Mouse (Mus musculus) cerebellum, adult 9-11 months (tissue): ENCODE measurements around the gene Sirt7.

Experiments
- DNase-seq: peaks from one replicate; pipeline ENCODE4 v3.0.0; 2022

The Sirt7 gene

DNA sequence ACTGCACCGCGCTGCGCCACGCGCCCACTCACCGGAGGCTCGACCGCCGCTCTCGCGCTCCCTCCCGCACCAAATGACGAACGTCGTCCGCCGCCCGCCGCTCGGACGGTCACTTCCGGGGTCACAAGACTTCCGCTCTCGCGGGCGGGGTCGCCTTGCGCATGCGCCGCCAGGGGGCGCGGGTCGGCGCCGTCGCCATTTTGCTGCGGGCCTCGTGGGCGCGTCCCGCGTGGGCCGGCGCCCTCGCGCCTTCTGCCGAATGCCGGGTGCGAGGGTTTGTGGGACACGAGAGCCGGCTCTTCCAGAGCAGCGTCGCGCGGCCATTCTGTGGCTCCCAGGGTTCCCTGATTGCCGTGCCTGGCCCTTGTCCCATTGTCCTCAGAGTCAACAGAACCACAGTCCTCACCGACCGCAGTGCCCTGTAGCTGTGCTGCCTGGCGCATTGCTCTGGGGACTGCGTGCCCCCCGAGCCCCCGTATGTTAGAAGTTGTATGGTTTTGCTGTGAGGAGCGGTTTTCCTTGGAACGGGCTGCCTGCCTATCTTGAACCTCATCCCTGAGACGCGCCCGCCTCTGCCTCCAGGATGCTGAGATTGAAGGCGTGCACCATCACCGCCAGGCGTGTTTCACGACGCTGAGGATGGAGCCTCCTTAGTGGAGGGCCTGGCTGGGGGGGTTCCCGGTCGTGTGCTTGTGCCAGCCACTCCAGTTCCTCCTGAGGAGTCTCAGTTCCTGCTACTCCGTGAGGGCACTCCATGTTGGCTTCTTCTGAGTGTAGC lies 43.4 kb downstream of the Sirt7 start, which contains the start of gene Arhgdia:
Arhgdia (minus strand) TSS at position 135 of the 778 bp plus-strand sequence.
- DNase-seq: peak; percentile 90

DNA sequence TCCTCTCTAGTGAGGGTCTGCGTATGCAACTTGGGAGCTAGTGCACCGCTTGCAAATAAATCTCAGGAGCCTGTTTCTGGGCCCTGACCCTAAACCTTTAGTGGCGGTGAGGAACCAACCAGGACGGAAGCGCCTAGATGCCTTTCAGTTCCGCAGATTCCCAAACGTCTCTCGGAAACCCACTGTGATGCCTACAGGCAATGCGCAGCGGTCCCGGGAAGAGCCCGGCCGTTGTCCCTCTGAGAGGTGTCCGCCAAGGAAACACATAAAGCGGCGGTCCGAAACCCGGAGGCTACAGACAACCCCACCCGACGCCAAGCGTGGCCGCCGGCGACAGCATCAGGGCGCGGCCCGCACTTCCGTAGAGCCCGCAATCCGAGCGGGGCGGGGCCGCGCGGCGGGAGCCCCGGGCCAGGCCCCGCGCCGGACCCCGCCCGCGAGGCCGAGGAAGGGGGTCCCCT lies 44.1 kb downstream of the Sirt7 start:
- DNase-seq: peak; percentile 56

DNA sequence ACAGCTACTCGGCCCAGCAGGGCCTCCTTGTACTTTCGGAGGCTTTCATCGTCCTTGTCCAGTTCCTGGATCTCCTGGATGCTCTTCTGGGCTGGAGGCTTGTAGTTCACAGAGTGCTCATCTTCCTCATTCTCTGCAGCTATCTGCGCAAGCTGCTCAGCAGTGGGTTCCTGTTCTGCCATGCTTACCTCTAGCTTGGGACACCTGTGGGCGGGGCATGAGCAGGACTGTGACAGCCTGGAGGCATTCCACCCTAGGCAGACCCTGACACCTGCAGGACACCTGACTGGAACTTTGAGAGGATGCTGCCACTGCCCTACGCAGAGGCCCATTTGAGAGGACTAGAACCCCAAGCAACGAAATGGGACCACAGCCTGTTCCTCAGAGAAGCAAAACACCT lies 44.9 kb downstream of the Sirt7 start:
- peak; percentile 62 for DNase-seq

DNA sequence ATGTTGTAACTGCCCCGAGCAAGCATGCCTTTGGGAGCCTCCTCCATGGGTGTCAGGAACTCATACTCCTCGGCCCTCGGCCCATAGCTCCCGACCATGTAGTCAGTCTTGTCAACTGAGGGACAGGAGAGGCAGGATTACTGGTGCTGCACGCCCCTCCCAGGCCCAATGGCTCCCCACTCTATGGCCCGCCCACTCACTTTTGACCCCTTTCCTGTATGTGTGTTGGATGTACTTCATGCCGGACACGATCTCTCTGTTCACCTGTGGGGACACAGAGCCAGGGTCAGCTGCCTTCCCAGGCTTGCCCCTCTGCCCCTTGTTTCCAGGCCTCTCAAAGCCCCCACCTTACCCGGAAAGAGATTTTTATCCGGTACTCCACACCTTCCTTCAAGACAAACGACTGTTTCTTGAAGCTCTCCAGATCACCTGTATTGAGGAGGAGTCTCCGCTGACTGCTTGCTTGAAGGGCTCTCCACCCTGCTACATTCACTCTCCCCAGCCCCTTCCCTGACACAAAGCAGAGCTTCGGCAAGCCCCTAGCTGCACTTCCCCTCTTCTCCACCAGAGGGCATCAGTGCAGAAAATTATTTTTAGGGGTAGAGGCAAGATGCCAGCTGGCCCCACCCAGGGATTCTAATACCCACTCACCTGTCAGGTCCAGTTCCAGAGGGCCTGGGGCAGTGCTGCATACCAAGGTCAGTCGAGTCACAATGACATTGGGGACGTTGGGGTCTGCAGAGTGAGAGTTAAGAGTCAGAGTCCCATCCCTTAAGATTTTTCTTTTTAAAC lies 45.5 kb downstream of the Sirt7 start:
- DNase-seq: peak; percentile 76

DNA sequence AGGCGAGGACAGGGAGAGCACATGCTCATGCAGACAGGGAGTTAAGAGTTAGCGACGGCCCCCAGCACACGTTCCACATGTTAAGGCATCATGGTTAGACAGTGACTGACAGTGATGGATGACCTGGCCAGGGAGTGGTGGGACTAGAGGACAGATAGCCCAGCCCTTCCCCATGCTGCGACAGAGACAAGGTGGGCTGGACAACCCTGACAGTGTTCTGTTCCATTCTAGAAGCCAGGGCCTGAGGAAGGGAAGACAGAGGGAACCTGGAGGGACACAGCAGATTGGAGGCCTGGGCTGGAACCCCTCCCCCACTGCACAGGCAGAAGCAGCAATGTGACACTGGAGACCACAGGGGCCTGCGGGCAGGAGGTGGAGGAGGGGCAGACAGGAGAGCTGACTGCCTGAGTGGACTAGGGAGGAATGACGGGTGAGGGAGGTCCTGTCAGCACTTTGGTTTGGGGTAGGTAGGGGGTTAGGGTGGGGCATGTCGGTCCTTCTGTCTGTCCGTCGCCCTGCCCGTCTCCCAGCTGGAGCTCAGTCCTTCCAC lies 46.3 kb downstream of the Sirt7 start:
- DNase-seq: peak; percentile 70

DNA sequence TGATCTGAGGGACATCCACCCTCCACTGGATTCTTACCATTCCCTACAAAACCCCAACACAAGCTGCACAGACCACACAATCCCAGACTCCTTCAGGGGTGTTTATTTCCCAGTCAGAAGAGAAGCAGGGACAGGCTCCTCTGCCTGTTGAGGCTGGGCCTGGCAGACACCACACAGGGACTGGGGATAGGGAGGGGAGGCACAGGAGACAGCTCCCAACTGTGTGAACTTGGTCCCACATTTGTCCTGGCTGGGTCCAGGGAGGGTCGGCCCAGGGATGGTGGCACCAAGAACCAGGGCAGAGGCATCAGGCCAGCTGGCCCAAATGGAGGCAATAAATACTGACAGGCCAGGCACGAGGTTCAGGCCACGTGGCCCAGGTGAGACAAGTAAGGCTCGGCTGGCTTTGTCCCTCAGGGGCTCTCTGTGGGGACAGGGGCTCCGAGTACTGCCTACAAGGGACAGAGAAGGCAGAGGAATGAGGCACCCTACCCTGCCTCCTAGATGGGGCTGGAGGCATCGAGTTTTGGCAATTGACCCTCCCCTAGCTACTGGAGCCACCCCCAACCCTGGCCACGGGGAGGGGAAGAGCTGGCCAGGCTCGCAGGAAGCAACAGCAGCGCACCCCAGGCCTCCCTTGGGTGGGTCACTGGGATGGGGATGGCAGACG lies 46.9 kb downstream of the Sirt7 start:
- DNase-seq: peak; percentile 61

DNA sequence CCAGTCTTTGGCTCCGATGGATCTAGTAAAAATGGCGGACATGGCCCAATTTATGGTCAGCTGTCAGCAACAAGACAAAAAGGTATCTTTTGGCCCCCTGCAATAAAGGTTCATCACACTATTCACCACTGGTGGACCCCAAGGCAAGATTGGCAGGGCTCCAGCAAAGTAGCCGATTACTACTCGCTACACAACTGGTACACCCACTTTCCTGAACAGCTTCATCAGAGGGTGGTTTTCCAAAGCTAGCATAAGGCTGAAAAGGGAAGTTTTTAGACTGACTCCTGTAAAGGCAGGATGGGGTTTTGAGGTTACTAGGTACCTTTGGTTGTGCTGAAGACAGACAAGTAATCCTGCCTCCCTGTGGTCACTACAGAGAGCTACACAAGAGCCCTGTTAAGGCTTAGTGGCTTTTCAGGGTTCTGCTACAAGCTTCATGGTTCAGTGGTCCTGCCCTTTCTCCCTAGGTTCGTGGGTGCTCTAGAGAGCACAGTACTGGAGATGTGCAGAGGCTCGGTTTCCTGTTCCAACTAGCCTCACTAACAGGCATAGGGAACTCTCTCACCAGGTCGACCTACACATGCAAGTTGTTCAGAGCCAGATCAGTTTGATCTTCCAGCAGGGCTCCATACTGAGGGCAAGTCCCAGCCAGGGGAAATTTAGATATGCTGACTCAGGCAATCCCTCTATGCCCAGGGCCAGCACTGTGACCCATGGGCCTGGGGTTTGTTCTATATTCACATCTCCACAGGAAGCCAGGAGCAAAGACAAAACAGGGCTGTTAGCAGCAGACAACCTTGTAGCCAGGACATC lies 47.6 kb downstream of the Sirt7 start:
- DNase-seq: peak; percentile 54

DNA sequence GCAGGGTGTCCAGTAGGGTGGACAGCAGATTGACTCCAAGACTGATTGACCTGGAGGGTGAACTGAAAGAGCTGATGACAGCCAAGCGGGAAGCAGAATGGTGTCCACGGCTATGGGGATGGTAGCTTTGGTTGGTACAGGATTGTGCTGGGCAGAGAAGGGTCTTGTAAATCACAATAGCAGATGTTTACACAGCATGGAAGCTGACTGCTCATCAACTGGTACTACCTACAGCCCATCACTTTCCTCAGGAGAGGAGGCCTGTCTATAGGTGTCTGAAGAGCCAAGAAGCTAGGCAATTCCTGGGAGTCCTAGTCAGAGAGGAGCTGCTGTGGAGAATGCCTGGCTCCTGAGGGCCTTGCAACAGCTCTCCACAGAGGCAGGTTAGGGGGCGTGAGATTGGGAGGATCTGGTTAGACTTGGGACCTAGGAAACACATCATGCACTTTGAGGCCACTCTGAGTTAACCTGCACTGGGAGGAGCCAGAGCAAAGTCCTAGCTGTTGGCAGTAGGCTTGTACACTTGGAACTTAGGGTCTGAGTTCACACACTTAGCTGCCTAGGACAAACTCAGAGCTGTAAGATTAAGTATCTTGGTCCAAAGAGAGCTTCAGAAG lies 48.6 kb downstream of the Sirt7 start:
- DNase-seq: no peak

DNA sequence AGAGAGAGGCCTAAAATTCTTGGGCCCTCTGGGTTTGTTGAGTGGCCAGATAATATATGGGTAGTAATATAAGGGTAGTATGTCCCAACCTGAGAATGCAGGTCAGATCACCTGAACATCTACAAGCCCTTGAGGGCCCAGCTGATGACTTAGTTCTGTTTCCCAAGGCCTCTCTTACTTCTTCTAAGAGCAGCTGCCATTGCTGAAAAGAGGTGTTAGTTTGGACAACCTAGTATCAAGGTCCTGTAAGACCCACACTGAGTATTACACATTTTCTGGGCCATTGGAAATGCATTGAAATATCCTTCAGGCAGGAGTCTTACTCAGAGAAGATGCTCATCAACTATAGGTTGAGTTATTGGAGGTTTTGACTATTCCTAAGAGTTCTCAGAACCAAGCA lies 49.1 kb downstream of the Sirt7 start:
- DNase-seq: no peak

DNA sequence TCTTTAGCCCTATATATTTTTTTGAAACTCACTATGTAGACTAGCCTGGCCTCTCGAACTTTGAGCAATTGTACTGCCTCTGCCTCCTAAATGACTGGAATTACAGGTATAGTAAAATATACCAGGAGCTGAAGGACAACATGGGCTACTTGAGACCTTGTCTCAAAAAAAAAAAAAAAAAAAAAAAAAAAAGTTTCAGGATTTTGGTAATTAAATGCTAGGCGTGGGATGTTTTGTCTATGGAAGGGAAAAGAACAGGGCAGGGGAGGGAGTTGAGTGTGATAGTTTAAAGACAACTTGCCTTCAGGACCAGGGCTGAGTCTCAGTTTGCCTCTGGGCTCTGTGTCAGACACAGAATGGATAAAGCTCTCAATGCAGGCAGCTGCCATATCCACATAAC lies 50.0 kb downstream of the Sirt7 start:
- no peak for DNase-seq

DNA sequence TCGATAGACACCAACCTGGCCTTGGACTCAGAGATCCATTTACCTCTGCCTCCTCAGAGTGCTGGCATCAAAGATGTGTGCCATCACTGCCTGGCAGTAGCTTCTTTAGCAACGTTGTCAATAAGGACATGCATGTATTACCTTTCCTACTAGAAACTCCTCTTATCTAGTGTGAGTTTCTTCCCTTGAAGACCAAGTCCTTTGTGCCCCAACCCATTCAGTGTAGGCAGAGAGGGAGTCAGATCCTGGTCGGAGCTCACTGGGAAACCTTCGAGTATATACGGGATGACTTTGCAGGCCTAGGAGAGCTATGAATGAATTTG lies 50.8 kb downstream of the Sirt7 start:
- DNase-seq: no peak

DNA sequence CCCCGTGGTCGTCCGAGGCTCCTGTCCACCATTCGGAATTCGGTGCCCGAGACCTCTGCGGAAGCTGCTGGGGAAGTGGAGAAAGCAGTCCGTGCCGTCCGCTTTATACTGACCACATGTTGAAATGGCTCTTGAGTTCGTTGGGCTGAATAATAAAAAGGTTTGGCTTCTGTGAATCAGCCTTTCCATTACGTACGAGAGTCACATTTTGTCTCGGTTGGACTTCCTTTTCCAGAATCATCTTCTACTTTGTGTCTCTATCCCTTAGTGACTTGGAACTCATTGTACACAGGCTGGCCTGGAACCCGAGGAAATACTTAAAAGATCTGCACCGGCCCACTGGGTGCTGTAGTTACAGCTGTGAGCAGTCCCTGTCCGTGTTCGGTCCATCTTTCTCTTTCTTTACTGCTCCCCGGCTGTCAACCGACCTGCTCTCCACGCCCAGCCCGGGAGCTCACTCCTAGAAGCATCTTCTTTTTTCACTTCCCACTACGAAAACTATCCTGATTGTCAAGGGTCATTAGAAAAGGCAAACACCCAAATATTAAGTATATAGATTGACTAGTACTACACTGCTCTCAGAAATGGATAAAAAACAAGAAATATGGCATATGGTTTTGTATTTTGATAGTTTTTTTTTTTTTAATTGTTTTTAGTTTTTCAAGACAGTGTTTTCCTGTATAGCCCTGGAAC lies 51.3 kb downstream of the Sirt7 start:
- no peak for DNase-seq

DNA sequence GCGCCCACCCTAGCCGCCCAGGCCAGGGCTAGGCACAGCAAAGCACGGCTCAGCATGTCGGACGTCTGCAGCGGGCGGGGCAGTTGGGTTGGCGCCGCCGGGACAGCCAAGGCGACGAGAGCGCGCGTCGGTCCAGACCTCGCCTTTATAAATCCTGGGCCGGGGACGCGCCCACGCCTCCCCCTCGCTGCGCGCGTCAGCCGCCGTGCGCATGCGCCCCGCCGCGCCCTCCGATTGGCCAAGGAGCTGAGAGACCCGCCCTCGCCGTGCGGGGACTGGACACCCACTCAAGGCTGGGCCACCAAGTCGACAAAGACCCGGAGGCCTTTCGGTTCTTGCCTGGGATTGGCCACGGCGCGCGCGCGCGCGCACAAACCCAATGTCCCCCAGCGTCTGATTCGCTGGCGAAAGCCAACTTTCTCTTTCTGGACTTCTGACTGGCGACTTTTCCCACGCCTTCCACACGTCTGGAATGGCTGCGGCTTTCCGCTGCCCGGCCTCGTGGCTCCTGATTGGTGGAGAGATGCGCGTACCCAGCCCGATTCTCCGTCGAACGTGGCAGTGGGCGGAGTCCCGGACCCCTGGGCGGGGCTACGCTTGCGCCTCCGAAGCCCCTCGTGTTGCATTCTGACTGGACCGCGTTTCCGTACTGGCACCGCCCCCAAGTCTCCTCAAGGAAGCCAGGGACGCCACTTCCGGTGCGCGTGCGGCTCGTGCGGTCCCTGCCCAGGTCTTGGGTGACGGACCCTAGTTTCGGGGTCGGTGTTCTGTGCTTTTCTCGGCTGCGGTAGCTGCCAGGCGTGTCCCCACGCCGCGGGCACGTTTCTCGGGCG lies 52.1 kb downstream of the Sirt7 start, which contains the start of gene P4hb:
P4hb (minus strand) TSS at position 502 of the 833 bp plus-strand sequence.
- peak; percentile 100 for DNase-seq

DNA sequence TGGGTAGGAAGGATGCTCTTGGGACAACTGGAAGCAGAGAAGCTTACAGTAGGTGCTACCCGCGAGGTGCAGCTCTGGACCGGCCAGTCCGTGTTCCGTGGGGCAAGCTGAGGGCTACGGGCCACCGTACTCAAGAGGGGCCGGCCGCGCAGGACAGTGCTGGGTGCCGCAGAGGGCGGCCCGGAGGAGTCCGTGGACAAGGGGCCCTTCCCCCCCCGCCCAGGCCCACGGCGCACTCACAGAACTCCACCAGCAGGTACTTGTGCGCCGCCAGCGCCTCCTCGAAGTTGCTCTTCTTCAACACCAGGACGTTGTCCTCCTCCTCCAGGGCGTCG lies 52.7 kb downstream of the Sirt7 start:
- DNase-seq: no peak

DNA sequence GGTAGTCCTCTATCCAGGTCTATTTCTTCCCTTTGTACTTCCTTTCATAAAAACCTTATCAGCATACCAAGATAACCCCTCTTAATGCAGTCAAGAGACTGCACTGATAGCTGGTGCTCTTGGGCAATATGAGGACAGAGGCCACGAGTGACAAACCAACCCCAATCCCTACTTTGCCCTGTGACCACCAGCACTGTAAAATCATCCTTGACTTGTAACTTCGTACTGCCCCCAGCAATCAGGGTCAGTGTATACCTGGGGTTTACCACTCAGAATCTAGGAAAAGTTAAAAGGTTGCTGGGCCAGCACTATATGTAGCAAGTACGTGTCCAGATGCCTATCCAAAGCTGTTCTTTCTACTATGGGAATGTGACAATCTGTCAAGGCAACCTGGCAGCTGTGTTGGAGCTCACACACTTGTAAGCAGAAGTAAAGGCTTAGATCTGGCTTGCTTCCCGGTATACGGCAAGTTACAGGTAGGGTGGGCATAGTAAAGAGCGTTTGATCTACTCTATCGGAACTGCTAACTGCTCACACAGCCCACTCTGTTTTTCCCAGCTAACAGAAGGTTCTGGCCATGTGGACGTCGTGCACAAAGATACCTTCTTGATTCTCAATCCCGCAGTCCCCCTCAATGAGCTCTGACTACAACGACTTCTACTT lies 53.2 kb downstream of the Sirt7 start:
- DNase-seq: peak; percentile 47

DNA sequence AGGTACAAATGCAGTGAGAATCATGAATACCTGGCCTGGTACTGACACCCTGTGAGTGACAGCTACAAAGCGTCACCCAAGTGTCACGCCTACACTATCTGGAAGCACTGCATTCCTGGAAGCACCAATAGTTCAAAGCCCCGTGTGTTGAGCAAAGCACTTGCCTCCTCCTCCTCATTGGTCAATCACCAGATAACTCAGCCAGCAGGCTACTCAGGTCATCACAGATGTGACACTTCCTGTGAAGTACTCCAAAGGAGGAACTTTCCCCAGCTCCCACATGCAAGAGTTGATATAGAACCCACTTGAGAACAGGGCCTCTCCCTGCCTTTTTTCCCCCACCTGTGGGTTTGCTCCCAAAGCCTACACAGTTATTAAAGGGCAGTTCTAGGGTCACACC lies 53.9 kb downstream of the Sirt7 start:
- DNase-seq: no peak
